Mouse (Mus musculus): ENCODE results near the gene Emilin3. TPM values are rescaled to one million over a fixed set of nuclear protein-coding genes. Genes with fewer than 3 reads are reported as not detected.
"Not testable (repeated sequence)": the region's sequence is repeated elsewhere in the genome, so short reads cannot be mapped to it uniquely, and the experiment has no call there.

Gene Emilin3
- 4.5 and 6.0 TPM in 2 replicates for polyA plus RNA-seq (2016; fragmentation: Nextera tagmentation; extraction: Ambion mirVana)

GRCm38 (mm10) chr2:160912231-160912671 is at the start of gene Emilin3:
TSS of gene Emilin3 (minus strand) at chr2:160912328.
- WGBS: under 1% methylated on average over 46 of the region's 46 CpGs
- H3K4me3 ChIP-seq: peak within 1 kb of the TSS; percentile 66
- DNase-seq (ENCODE audit: low spot score): peak; percentile 65
- peaks cover 19% of the 10 kb centered on the region for H3K4me1 ChIP-seq
- peak within 1 kb of the TSS; percentile 84 for H3K27ac ChIP-seq (replicated peaks)
- peaks cover 19% of the 10 kb centered on the region for H3K36me3 ChIP-seq
- no peaks in the 10 kb centered on the region for H3K9me3 ChIP-seq (replicated peaks)
- peaks cover 91% of the 10 kb centered on the region for H3K27me3 ChIP-seq (ENCODE audit: low read depth, poor library complexity, severe bottlenecking)

- Histone ChIP-seq H3K36me3 (peaks cover 96% of the 10 kb centered on the region), H3K9me3 (replicated peaks) (no peaks in the 10 kb centered on the region), H3K4me1 (no peaks in the 10 kb centered on the region), H3K4me3 (no peak overlapping the region), H3K27me3 (ENCODE audit: low read depth, poor library complexity, severe bottlenecking) (no peaks in the 10 kb centered on the region), H3K27ac (replicated peaks) (no peak overlapping the region)
- no peak for DNase-seq (ENCODE audit: low spot score)
- 95% methylated on average over 6 of the region's 6 CpGs for WGBS
Observed at GRCm38 (mm10) chr2:160960956-160961646, 49.0 kb upstream of the Emilin3 start.

GRCm38 (mm10) chr2:160959901-160960300 is 47.8 kb upstream of the Emilin3 start:
- Histone ChIP-seq H3K27me3 (ENCODE audit: low read depth, poor library complexity, severe bottlenecking) (no peaks in the 10 kb centered on the region), H3K9me3 (replicated peaks) (no peaks in the 10 kb centered on the region), H3K36me3 (peaks cover 96% of the 10 kb centered on the region), H3K4me1 (no peaks in the 10 kb centered on the region), H3K4me3 (no peak overlapping the region), H3K27ac (replicated peaks) (no peak overlapping the region)
- 94% methylated on average over 5 of the region's 5 CpGs for WGBS
- DNase-seq (ENCODE audit: low spot score): no peak

GRCm38 (mm10) chr2:160958737-160959136 is 46.6 kb upstream of the Emilin3 start:
- no peak for DNase-seq (ENCODE audit: low spot score)
- no peak overlapping the region for H3K4me3 ChIP-seq
- H3K27ac ChIP-seq (replicated peaks): no peak overlapping the region
- H3K27me3 ChIP-seq (ENCODE audit: low read depth, poor library complexity, severe bottlenecking): no peaks in the 10 kb centered on the region
- H3K4me1 ChIP-seq: no peaks in the 10 kb centered on the region
- WGBS: 93% methylated on average over 5 of the region's 5 CpGs
- H3K9me3 ChIP-seq (replicated peaks): no peaks in the 10 kb centered on the region
- peaks cover 96% of the 10 kb centered on the region for H3K36me3 ChIP-seq

- H3K4me1 ChIP-seq; H3K4me3 ChIP-seq; H3K27me3 ChIP-seq (ENCODE audit: low read depth, poor library complexity, severe bottlenecking); H3K27ac ChIP-seq (replicated peaks); H3K9me3 ChIP-seq (replicated peaks); DNase-seq (ENCODE audit: low spot score): not testable (repeated sequence)
- H3K36me3 ChIP-seq: peaks cover 96% of the 10 kb centered on the region
Observed at GRCm38 (mm10) chr2:160957801-160958200, 45.7 kb upstream of the Emilin3 start.

GRCm38 (mm10) chr2:160957307-160957706 is 45.2 kb upstream of the Emilin3 start:
- DNase-seq (ENCODE audit: low spot score); H3K9me3 ChIP-seq (replicated peaks); H3K4me1 ChIP-seq; H3K4me3 ChIP-seq; H3K27me3 ChIP-seq (ENCODE audit: low read depth, poor library complexity, severe bottlenecking); H3K27ac ChIP-seq (replicated peaks): not testable (repeated sequence)
- peaks cover 95% of the 10 kb centered on the region for H3K36me3 ChIP-seq

GRCm38 (mm10) chr2:160955331-160955730 is 43.2 kb upstream of the Emilin3 start:
- no peak for DNase-seq (ENCODE audit: low spot score)
- WGBS: 80% methylated on average over 7 of the region's 7 CpGs

GRCm38 (mm10) chr2:160954541-160954940 is 42.4 kb upstream of the Emilin3 start:
- Histone ChIP-seq H3K36me3 (peaks cover 95% of the 10 kb centered on the region), H3K4me3 (no peak overlapping the region), H3K9me3 (replicated peaks) (no peaks in the 10 kb centered on the region), H3K27me3 (ENCODE audit: low read depth, poor library complexity, severe bottlenecking) (no peaks in the 10 kb centered on the region), H3K4me1 (no peaks in the 10 kb centered on the region), H3K27ac (replicated peaks) (no peak overlapping the region)
- 94% methylated on average over 3 of the region's 3 CpGs for WGBS
- DNase-seq (ENCODE audit: low spot score): no peak

More at GRCm38 (mm10) chr2:160955331-160955730, 43.2 kb upstream of the Emilin3 start:
- Histone ChIP-seq H3K4me3 (no peak overlapping the region), H3K36me3 (peaks cover 95% of the 10 kb centered on the region), H3K9me3 (replicated peaks) (no peaks in the 10 kb centered on the region), H3K27me3 (ENCODE audit: low read depth, poor library complexity, severe bottlenecking) (no peaks in the 10 kb centered on the region), H3K4me1 (no peaks in the 10 kb centered on the region), H3K27ac (replicated peaks) (no peak overlapping the region)

- no peak for DNase-seq (ENCODE audit: low spot score)
- WGBS: 93% methylated on average over 7 of the region's 7 CpGs
- H3K36me3 ChIP-seq: peaks cover 97% of the 10 kb centered on the region
Observed at GRCm38 (mm10) chr2:160953131-160953873, 41.2 kb upstream of the Emilin3 start.

GRCm38 (mm10) chr2:160951595-160951994 is 39.5 kb upstream of the Emilin3 start:
- Histone ChIP-seq H3K27ac (replicated peaks) (no peak overlapping the region), H3K4me1 (no peaks in the 10 kb centered on the region), H3K36me3 (peaks cover 91% of the 10 kb centered on the region), H3K27me3 (ENCODE audit: low read depth, poor library complexity, severe bottlenecking) (no peaks in the 10 kb centered on the region), H3K4me3 (no peak overlapping the region), H3K9me3 (replicated peaks) (no peaks in the 10 kb centered on the region)
- DNase-seq (ENCODE audit: low spot score): no peak
- WGBS: 88% methylated on average over 4 of the region's 4 CpGs

More at GRCm38 (mm10) chr2:160953131-160953873, 41.2 kb upstream of the Emilin3 start:
- Histone ChIP-seq H3K9me3 (replicated peaks) (no peaks in the 10 kb centered on the region), H3K27ac (replicated peaks) (no peak overlapping the region), H3K4me3 (no peak overlapping the region), H3K4me1 (no peaks in the 10 kb centered on the region), H3K27me3 (ENCODE audit: low read depth, poor library complexity, severe bottlenecking) (no peaks in the 10 kb centered on the region)

GRCm38 (mm10) chr2:160942443-160942842 is 30.3 kb upstream of the Emilin3 start:
- Histone ChIP-seq H3K27me3 (ENCODE audit: low read depth, poor library complexity, severe bottlenecking) (no peaks in the 10 kb centered on the region), H3K9me3 (replicated peaks) (no peaks in the 10 kb centered on the region), H3K36me3 (peaks cover 20% of the 10 kb centered on the region), H3K4me1 (peaks cover 3% of the 10 kb centered on the region; the same call in 1 of the 2 replicates), H3K4me3 (no peak overlapping the region), H3K27ac (replicated peaks) (no peak overlapping the region)
- no peak for DNase-seq (ENCODE audit: low spot score)
- WGBS: 70% methylated on average over 3 of the region's 3 CpGs

- no peaks in the 10 kb centered on the region for H3K9me3 ChIP-seq (replicated peaks)
- no peak overlapping the region for H3K4me3 ChIP-seq
- no peaks in the 10 kb centered on the region for H3K27me3 ChIP-seq (ENCODE audit: low read depth, poor library complexity, severe bottlenecking)
- DNase-seq (ENCODE audit: low spot score): no peak
- H3K4me1 ChIP-seq: peaks cover 3% of the 10 kb centered on the region; the same call in 1 of the 2 replicates
- no peak overlapping the region for H3K27ac ChIP-seq (replicated peaks)
- peaks cover 12% of the 10 kb centered on the region for H3K36me3 ChIP-seq
- 77% methylated on average over 17 of the region's 17 CpGs for WGBS
Observed at GRCm38 (mm10) chr2:160940930-160941709, 29.0 kb upstream of the Emilin3 start.

Measured in midbrain, embryonic 10.5 days (tissue).